40 mouse cellular contexts compared by ENCODE assay signal in the genomic region with DNA sequence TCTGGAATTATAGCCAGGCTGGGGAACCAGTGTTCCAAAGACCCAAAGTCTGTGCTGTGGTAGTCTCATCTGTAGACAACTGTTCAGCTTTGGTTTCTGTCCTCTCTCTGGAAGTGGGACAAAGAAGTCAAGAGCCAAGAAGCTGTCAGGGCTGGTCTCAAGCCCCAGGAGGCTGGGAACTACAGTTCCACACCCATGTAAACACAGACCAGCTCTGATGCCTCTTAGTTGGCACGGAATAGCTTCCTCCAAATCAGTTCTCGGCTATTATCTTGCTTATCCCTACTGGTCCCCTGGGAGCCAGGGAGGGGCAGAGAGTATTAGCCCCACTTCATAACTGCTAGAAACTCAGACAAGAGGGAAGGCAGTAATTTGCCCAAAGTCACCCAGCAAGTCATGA. TPM values are rescaled to one million over a fixed set of nuclear protein-coding genes. Genes with fewer than 3 reads are reported as not detected.
DNase-seq lines count a peak whose midpoint lies in the region; ATAC-seq and TF ChIP-seq lines count a peak whose summit lies in the region.
"Had no signal": no experiment of that assay in that cellular context is flagged by ENCODE, and none has a peak within 500 bp of the region (broad histone marks: within the 10 kb centered on the region; RNA-seq: fewer than 3 reads in every experiment).

No protein-coding gene starts in this region.

- no peak overlapping the region for H3K4me2 ChIP-seq in lung, embryonic 14.5 days
- H3K4me2 ChIP-seq in lung, embryonic 16.5 days (ENCODE audit: low read depth, low read length) = no peak overlapping the region
- no peak overlapping the region for H3K4me2 ChIP-seq in forebrain, postnatal 0 days (ENCODE audit: low read depth)
- H3K4me2 ChIP-seq: embryonic facial prominence, embryonic 15.5 days; forebrain, embryonic 13.5 days; heart, embryonic 15.5 days; hindbrain, embryonic 14.5 days; kidney, embryonic 15.5 days; limb, embryonic 13.5 days; liver, embryonic 11.5 days; stomach, embryonic 15.5 days had no signal

- no peaks in the 10 kb centered on the region for H3K36me3 ChIP-seq in lung, embryonic 14.5 days (ENCODE audit: insufficient read depth)
- no peaks in the 10 kb centered on the region for H3K36me3 ChIP-seq in lung, embryonic 16.5 days (ENCODE audit: control insufficient read depth, insufficient read depth, low read length)
- no peaks in the 10 kb centered on the region for H3K36me3 ChIP-seq in forebrain, postnatal 0 days (ENCODE audit: insufficient read depth)
- H3K36me3 ChIP-seq: embryonic facial prominence, embryonic 15.5 days; heart, embryonic 15.5 days; kidney, embryonic 15.5 days; limb, embryonic 13.5 days; midbrain, embryonic 10.5 days; stomach, embryonic 15.5 days had no signal

- WGBS in lung, embryonic 14.5 days = 20% methylated on average over 2 of the region's 2 CpGs
- WGBS in lung, adult 2 months = 19% methylated on average over 2 of the region's 2 CpGs
- 30% methylated on average over 2 of the region's 2 CpGs for WGBS in lung, embryonic 16.5 days
- 51% methylated on average over 2 of the region's 2 CpGs for WGBS in forebrain, postnatal 0 days

- H3K9ac ChIP-seq in lung, embryonic 14.5 days = no peak overlapping the region
- H3K9ac ChIP-seq in lung, embryonic 16.5 days (ENCODE audit: low read length) = no peak overlapping the region
- H3K9ac ChIP-seq in forebrain, postnatal 0 days = no peak overlapping the region
- H3K9ac ChIP-seq: embryonic facial prominence, embryonic 15.5 days; forebrain, embryonic 13.5 days; heart, embryonic 15.5 days; hindbrain, embryonic 14.5 days; kidney, embryonic 15.5 days; limb, embryonic 13.5 days; stomach, embryonic 15.5 days had no signal

- H3K27me3 ChIP-seq in lung, embryonic 14.5 days (ENCODE audit: insufficient read depth, low read length) = no peaks in the 10 kb centered on the region
- no peaks in the 10 kb centered on the region for H3K27me3 ChIP-seq in lung, embryonic 16.5 days (ENCODE audit: control insufficient read depth, insufficient read depth, low read depth, low read length)
- no peaks in the 10 kb centered on the region for H3K27me3 ChIP-seq in forebrain, postnatal 0 days (ENCODE audit: insufficient read depth, low read length)
- H3K27me3 ChIP-seq: embryonic facial prominence, embryonic 15.5 days; forebrain, embryonic 13.5 days; heart, embryonic 15.5 days; Patski; stomach, embryonic 15.5 days had no signal

- ATAC-seq in lung, embryonic 14.5 days (ENCODE audit: insufficient read depth) = peak; percentile 75
- ATAC-seq in lung, embryonic 16.5 days (ENCODE audit: low read depth) = peak; percentile 67
- no peak for ATAC-seq in forebrain, postnatal 0 days
- ATAC-seq: forebrain, embryonic 13.5 days; midbrain, embryonic 16.5 days; Patski had no signal

- no peaks in the 10 kb centered on the region for H3K9me3 ChIP-seq in lung, embryonic 14.5 days (ENCODE audit: low read depth, low read length)
- no peaks in the 10 kb centered on the region for H3K9me3 ChIP-seq in lung, embryonic 16.5 days (ENCODE audit: control insufficient read depth, low read length)
- H3K9me3 ChIP-seq in forebrain, postnatal 0 days (ENCODE audit: low read length) = no peaks in the 10 kb centered on the region
- H3K9me3 ChIP-seq: embryonic facial prominence, embryonic 15.5 days; forebrain, embryonic 13.5 days; heart, embryonic 15.5 days; kidney, embryonic 15.5 days; limb, embryonic 13.5 days; midbrain, embryonic 10.5 days; stomach, embryonic 15.5 days had no signal

- no peak for TF ChIP-seq CTCF in lung, embryonic 14.5 days (IDR thresholded peaks at IDR 0.05; ENCODE audit: low read depth)
- no peak for TF ChIP-seq CTCF in lung, adult 2 months (IDR thresholded peaks at IDR 0.05; ENCODE audit: insufficient read depth, low read length)
- TF ChIP-seq CTCF in forebrain, postnatal 0 days (IDR thresholded peaks at IDR 0.05; ENCODE audit: low read depth) = no peak

- no peak overlapping the region for H3K4me3 ChIP-seq in lung, embryonic 14.5 days (ENCODE audit: low read depth, low read length)
- no peak overlapping the region for H3K4me3 ChIP-seq in lung, adult 2 months (replicated peaks; ENCODE audit: extremely low read depth, low read depth, low read length)
- H3K4me3 ChIP-seq in lung, embryonic 16.5 days (ENCODE audit: low read length) = no peak overlapping the region
- H3K4me3 ChIP-seq in forebrain, postnatal 0 days (ENCODE audit: low read depth, low read length) = no peak overlapping the region
- H3K4me3 ChIP-seq: embryonic facial prominence, embryonic 15.5 days; forebrain, embryonic 13.5 days; heart, embryonic 15.5 days; kidney, embryonic 15.5 days; limb, embryonic 13.5 days; midbrain, embryonic 10.5 days; stomach, embryonic 15.5 days had no signal

- H3K4me1 ChIP-seq in lung, embryonic 14.5 days (ENCODE audit: insufficient read depth) = no peaks in the 10 kb centered on the region
- no peaks in the 10 kb centered on the region; the same call in none of the 2 replicates for H3K4me1 ChIP-seq in lung, adult 2 months (ENCODE audit: control insufficient read depth, insufficient read depth, low read length)
- peaks cover 6% of the 10 kb centered on the region for H3K4me1 ChIP-seq in lung, embryonic 16.5 days (replicated peaks; ENCODE audit: control insufficient read depth, insufficient read depth, low read length)
- H3K4me1 ChIP-seq in forebrain, postnatal 0 days (ENCODE audit: insufficient read depth) = no peaks in the 10 kb centered on the region
- H3K4me1 ChIP-seq: midbrain, embryonic 10.5 days had no signal

- DNase-seq in lung, embryonic 14.5 days = peak; percentile 67
- no peak for DNase-seq in lung, adult 2 months
- DNase-seq in NIH3T3 (ENCODE audit: low read depth) = peak; percentile 53
- peak; percentile 58 for DNase-seq in lung, postnatal 36 days
- no peak for DNase-seq in thymus, postnatal 10 days (ENCODE audit: low spot score in 2 of 2)
- DNase-seq in forebrain, postnatal 0 days = no peak
- DNase-seq: adrenal gland, postnatal 14 days; cerebellum, adult 11 months; cerebellum, adult 9-10 months; cerebellum, postnatal 36 days; embryo, embryonic 11 days; gastrocnemius, postnatal 14 days; heart, postnatal 36 days; kidney, adult 18-20 months; kidney, postnatal 25 days; retina, postnatal 1 day; right cerebral cortex, postnatal 14 days; thymus, adult 18-20 months; thymus, postnatal 4 days had no signal

- no peak overlapping the region for H3K27ac ChIP-seq in lung, embryonic 14.5 days (ENCODE audit: low read depth)
- no peak overlapping the region for H3K27ac ChIP-seq in lung, embryonic 16.5 days (ENCODE audit: low read length)
- no peak overlapping the region for H3K27ac ChIP-seq in forebrain, postnatal 0 days (ENCODE audit: low read depth, low read length)
- H3K27ac ChIP-seq: forebrain, embryonic 13.5 days; heart, embryonic 15.5 days; hindbrain, embryonic 14.5 days; kidney, embryonic 15.5 days; limb, embryonic 13.5 days; midbrain, embryonic 10.5 days; stomach, embryonic 15.5 days had no signal

- TF ChIP-seq POLR2A in lung, adult 2 months (IDR thresholded peaks at IDR 0.05; ENCODE audit: borderline replicate concordance, extremely low read depth, low read depth, low read length) = no peak

RNA-seq across cellular contexts. Expression of gene Rhov, which starts 9.7 kb away (rescaled TPM):
- polyA plus RNA-seq in lung, embryonic 14.5 days (2014; fragmentation: Nextera tagmentation; extraction: Ambion mirVana) = 0.11 and 0.24 TPM in 2 replicates
- 1.6 and 3.0 TPM in 2 replicates for polyA plus RNA-seq in lung, adult 2 months (2012; rRNA removed)
- 1.3 and 2.2 TPM in 2 replicates for polyA plus RNA-seq in lung, embryonic 16.5 days (2015; fragmentation: Nextera tagmentation; extraction: Ambion mirVana)
- 20.5 and 27.8 TPM in 2 replicates for total RNA-seq in forebrain, postnatal 0 days (2014; rRNA removed)
- 22.9 and 29.3 TPM in 2 replicates for polyA plus RNA-seq in forebrain, postnatal 0 days (2015; fragmentation: Nextera tagmentation; extraction: Ambion mirVana)
- total RNA-seq: adrenal gland, postnatal 14 days; gastrocnemius, postnatal 14 days; heart, postnatal 36 days; megakaryocyte progenitor cell, adult 5-6 weeks had no signal
- polyA plus RNA-seq: liver, embryonic 11.5 days had no signal

RNA-seq across cellular contexts. Expression of gene Spint1, which starts 24.2 kb away (rescaled TPM):
- 25.4 and 25.5 TPM in 2 replicates for polyA plus RNA-seq in lung, embryonic 14.5 days (2014; fragmentation: Nextera tagmentation; extraction: Ambion mirVana)
- 47.7 and 51.0 TPM in 2 replicates for polyA plus RNA-seq in lung, adult 2 months (2012; rRNA removed)
- 34.2 and 36.2 TPM in 2 replicates for polyA plus RNA-seq in lung, embryonic 16.5 days (2015; fragmentation: Nextera tagmentation; extraction: Ambion mirVana)
- total RNA-seq in forebrain, postnatal 0 days (2014; rRNA removed) = 1.6 and 1.8 TPM in 2 replicates
- polyA plus RNA-seq in forebrain, postnatal 0 days (2015; fragmentation: Nextera tagmentation; extraction: Ambion mirVana) = 0.52 and 1.1 TPM in 2 replicates
- total RNA-seq: CH12.LX; heart, postnatal 36 days had no signal

RNA-seq across cellular contexts. Expression of gene Vps18, which starts 27.2 kb away (rescaled TPM):
- 15.9 and 17.5 TPM in 2 replicates for polyA plus RNA-seq in lung, embryonic 14.5 days (2014; fragmentation: Nextera tagmentation; extraction: Ambion mirVana)
- polyA plus RNA-seq in lung, adult 2 months (2012; rRNA removed) = 24.1 and 25.9 TPM in 2 replicates
- 18.8 and 19.5 TPM in 2 replicates for polyA plus RNA-seq in lung, embryonic 16.5 days (2015; fragmentation: Nextera tagmentation; extraction: Ambion mirVana)
- total RNA-seq in forebrain, postnatal 0 days (2014; rRNA removed) = 22.5 and 26.7 TPM in 2 replicates
- polyA plus RNA-seq in forebrain, postnatal 0 days (2015; fragmentation: Nextera tagmentation; extraction: Ambion mirVana) = 17.5 and 22.3 TPM in 2 replicates

RNA-seq across cellular contexts. Expression of gene Ppp1r14d, which starts 31.6 kb away (rescaled TPM):
- polyA plus RNA-seq in lung, embryonic 14.5 days (2014; fragmentation: Nextera tagmentation; extraction: Ambion mirVana) = 0.41 and 0.42 TPM in 2 replicates
- 1.1 and 1.9 TPM in 2 replicates for polyA plus RNA-seq in lung, adult 2 months (2012; rRNA removed)
- polyA plus RNA-seq in lung, embryonic 16.5 days (2015; fragmentation: Nextera tagmentation; extraction: Ambion mirVana) = 0.47 and 0.73 TPM in 2 replicates
- not detected in 2 replicates for total RNA-seq in forebrain, postnatal 0 days (2014; rRNA removed)
- not detected in 2 replicates for polyA plus RNA-seq in forebrain, postnatal 0 days (2015; fragmentation: Nextera tagmentation; extraction: Ambion mirVana)
- total RNA-seq: adrenal gland, postnatal 14 days; CH12.LX; gastrocnemius, postnatal 14 days; granulocyte monocyte progenitor cell, adult 5-6 weeks; heart, postnatal 36 days; layer of hippocampus, adult 18-20 months; layer of hippocampus, postnatal 25 days; left cerebral cortex, adult 8-10 months; left cerebral cortex, postnatal 36 days; megakaryocyte progenitor cell, adult 5-6 weeks had no signal
- polyA plus RNA-seq: forebrain, embryonic 13.5 days; heart, embryonic 15.5 days; hindbrain, embryonic 14.5 days; limb, embryonic 13.5 days; liver, embryonic 11.5 days; liver, embryonic 16.5 days; midbrain, embryonic 10.5 days; midbrain, embryonic 16.5 days; neural tube, embryonic 14.5 days; Patski had no signal

RNA-seq across cellular contexts. Expression of gene Dnajc17, which starts 52.7 kb away (rescaled TPM):
- 17.8 and 19.0 TPM in 2 replicates for polyA plus RNA-seq in lung, embryonic 14.5 days (2014; fragmentation: Nextera tagmentation; extraction: Ambion mirVana)
- polyA plus RNA-seq in lung, adult 2 months (2012; rRNA removed) = 2.7 and 4.1 TPM in 2 replicates
- polyA plus RNA-seq in lung, embryonic 16.5 days (2015; fragmentation: Nextera tagmentation; extraction: Ambion mirVana) = 17.0 and 22.3 TPM in 2 replicates
- 30.6 and 41.9 TPM in 2 replicates for total RNA-seq in forebrain, postnatal 0 days (2014; rRNA removed)
- polyA plus RNA-seq in forebrain, postnatal 0 days (2015; fragmentation: Nextera tagmentation; extraction: Ambion mirVana) = 25.2 and 27.0 TPM in 2 replicates

Comparison
In these comparisons a context has a peak if more than half of its experiments do, and no peak if none do; other contexts are left out.
1. DNase-seq: peak in lung, embryonic 14.5 days (single experiment), NIH3T3 (single experiment) and lung, postnatal 36 days (single experiment); none in lung, adult 2 months (single experiment), thymus, postnatal 10 days (0 of 2) and forebrain, postnatal 0 days (single experiment).
2. RNA of gene Spint1, which starts 24.2 kb away (polyA plus RNA-seq): 47.7 to 51.0 TPM in lung, adult 2 months, 34.2 to 36.2 TPM in lung, embryonic 16.5 days and 25.4 to 25.5 TPM in lung, embryonic 14.5 days; 0.52 to 1.1 TPM in forebrain, postnatal 0 days; every median in the first group is over 10 times any median in the second.